Mouse (Mus musculus): Measurements from ENCODE around the gene Oxt. TPM values are rescaled to one million over a fixed set of nuclear protein-coding genes. Genes with fewer than 3 reads are reported as not detected.

Gene Oxt
- polyA plus RNA-seq (2014; fragmentation: Nextera tagmentation; extraction: Ambion mirVana) = not detected in 2 replicates

- H3K4me3 ChIP-seq (ENCODE audit: low read depth, low read length) = peak within 1 kb of the TSS; percentile 19
- peaks cover 42% of the 10 kb centered on the region for H3K27me3 ChIP-seq (ENCODE audit: control insufficient read depth, insufficient read depth, low read length)
- H3K9ac ChIP-seq (replicated peaks; ENCODE audit: low read depth, low read length) = 0 out of 2 replicates have a peak within 1 kb of the TSS, but pooled peaks have one; percentile 7
- 44% methylated on average over 9 of the region's 9 CpGs for WGBS
- ATAC-seq (ENCODE audit: low read depth) = no peak
- no peak within 1 kb of the TSS for H3K27ac ChIP-seq (ENCODE audit: low read depth, low read length)
- H3K4me1 ChIP-seq (ENCODE audit: control insufficient read depth, insufficient read depth, low read length) = 0 out of 2 replicates have a peak, but pooled peaks cover 3% of the 10 kb centered on the region
- H3K9me3 ChIP-seq (ENCODE audit: control insufficient read depth, low read length) = no peaks in the 10 kb centered on the region
- H3K4me2 ChIP-seq (ENCODE audit: low read depth, low read length) = peak within 1 kb of the TSS; percentile 40
- no peaks in the 10 kb centered on the region for H3K36me3 ChIP-seq (ENCODE audit: control insufficient read depth, insufficient read depth, low read length)
Observed at GRCm38 (mm10) chr2:130575873-130576272, at the start of gene Oxt. TSS of gene Oxt (plus strand) at chr2:130576173.

GRCm38 (mm10) chr2:130528457-130528856, 47.5 kb upstream of the Oxt start:
- Histone ChIP-seq H3K4me1 (ENCODE audit: control insufficient read depth, insufficient read depth, low read length) (no peaks in the 10 kb centered on the region), H3K27me3 (ENCODE audit: control insufficient read depth, insufficient read depth, low read length) (no peaks in the 10 kb centered on the region), H3K4me3 (ENCODE audit: low read depth, low read length) (no peak overlapping the region), H3K9me3 (ENCODE audit: control insufficient read depth, low read length) (no peaks in the 10 kb centered on the region), H3K27ac (ENCODE audit: low read depth, low read length) (no peak overlapping the region), H3K36me3 (ENCODE audit: control insufficient read depth, insufficient read depth, low read length) (peaks cover 21% of the 10 kb centered on the region), H3K4me2 (ENCODE audit: low read depth, low read length) (no peak overlapping the region), H3K9ac (replicated peaks; ENCODE audit: low read depth, low read length) (no peak overlapping the region)
- 87% methylated on average over 6 of the region's 6 CpGs for WGBS
- no peak for ATAC-seq (ENCODE audit: low read depth)

GRCm38 (mm10) chr2:130529290-130529689, 46.7 kb upstream of the Oxt start:
- Histone ChIP-seq H3K36me3 (ENCODE audit: control insufficient read depth, insufficient read depth, low read length) (peaks cover 28% of the 10 kb centered on the region), H3K27ac (ENCODE audit: low read depth, low read length) (no peak overlapping the region)

GRCm38 (mm10) chr2:130529925-130530324, 46.0 kb upstream of the Oxt start:
- Histone ChIP-seq H3K36me3 (ENCODE audit: control insufficient read depth, insufficient read depth, low read length) (peaks cover 28% of the 10 kb centered on the region), H3K9me3 (ENCODE audit: control insufficient read depth, low read length) (no peaks in the 10 kb centered on the region), H3K9ac (replicated peaks; ENCODE audit: low read depth, low read length) (no peak overlapping the region), H3K4me2 (ENCODE audit: low read depth, low read length) (no peak overlapping the region), H3K4me1 (ENCODE audit: control insufficient read depth, insufficient read depth, low read length) (no peaks in the 10 kb centered on the region), H3K27ac (ENCODE audit: low read depth, low read length) (no peak overlapping the region), H3K27me3 (ENCODE audit: control insufficient read depth, insufficient read depth, low read length) (no peaks in the 10 kb centered on the region), H3K4me3 (ENCODE audit: low read depth, low read length) (no peak overlapping the region)
- WGBS = 89% methylated on average over 7 of the region's 7 CpGs
- ATAC-seq (ENCODE audit: low read depth) = no peak

More at GRCm38 (mm10) chr2:130529290-130529689, 46.7 kb upstream of the Oxt start:
- Histone ChIP-seq H3K4me3 (ENCODE audit: low read depth, low read length) (no peak overlapping the region), H3K9ac (replicated peaks; ENCODE audit: low read depth, low read length) (no peak overlapping the region), H3K4me1 (ENCODE audit: control insufficient read depth, insufficient read depth, low read length) (no peaks in the 10 kb centered on the region), H3K9me3 (ENCODE audit: control insufficient read depth, low read length) (no peaks in the 10 kb centered on the region), H3K27me3 (ENCODE audit: control insufficient read depth, insufficient read depth, low read length) (no peaks in the 10 kb centered on the region), H3K4me2 (ENCODE audit: low read depth, low read length) (no peak overlapping the region)
- WGBS = 100% methylated on average over 2 of the region's 2 CpGs
- no peak for ATAC-seq (ENCODE audit: low read depth)

GRCm38 (mm10) chr2:130532201-130532600, 43.8 kb upstream of the Oxt start:
- 97% methylated on average over 2 of the region's 2 CpGs for whole genome bisulfite sequencing
- H3K27ac ChIP-seq (ENCODE audit: low read depth, low read length) = no peak overlapping the region
- H3K9me3 ChIP-seq (ENCODE audit: control insufficient read depth, low read length) = no peaks in the 10 kb centered on the region
- ATAC-seq (ENCODE audit: low read depth) = no peak
- peaks cover 22% of the 10 kb centered on the region for H3K36me3 ChIP-seq (ENCODE audit: control insufficient read depth, insufficient read depth, low read length)
- H3K4me3 ChIP-seq (ENCODE audit: low read depth, low read length) = no peak overlapping the region
- H3K27me3 ChIP-seq (ENCODE audit: control insufficient read depth, insufficient read depth, low read length) = no peaks in the 10 kb centered on the region
- no peak overlapping the region for H3K4me2 ChIP-seq (ENCODE audit: low read depth, low read length)
- H3K4me1 ChIP-seq (ENCODE audit: control insufficient read depth, insufficient read depth, low read length) = no peaks in the 10 kb centered on the region
- no peak overlapping the region for H3K9ac ChIP-seq (replicated peaks; ENCODE audit: low read depth, low read length)

GRCm38 (mm10) chr2:130535017-130535416, 41.0 kb upstream of the Oxt start:
- peaks cover 32% of the 10 kb centered on the region for H3K36me3 ChIP-seq (ENCODE audit: control insufficient read depth, insufficient read depth, low read length)
- no peak overlapping the region for H3K27ac ChIP-seq (ENCODE audit: low read depth, low read length)
- ATAC-seq (ENCODE audit: low read depth) = no peak
- H3K4me3 ChIP-seq (ENCODE audit: low read depth, low read length) = no peak overlapping the region
- no peaks in the 10 kb centered on the region for H3K9me3 ChIP-seq (ENCODE audit: control insufficient read depth, low read length)
- H3K4me1 ChIP-seq (ENCODE audit: control insufficient read depth, insufficient read depth, low read length) = no peaks in the 10 kb centered on the region
- H3K9ac ChIP-seq (replicated peaks; ENCODE audit: low read depth, low read length) = no peak overlapping the region
- no peak overlapping the region for H3K4me2 ChIP-seq (ENCODE audit: low read depth, low read length)
- no peaks in the 10 kb centered on the region for H3K27me3 ChIP-seq (ENCODE audit: control insufficient read depth, insufficient read depth, low read length)
- WGBS = 94% methylated on average over 6 of the region's 6 CpGs

GRCm38 (mm10) chr2:130536890-130537289, 39.1 kb upstream of the Oxt start:
- ATAC-seq (ENCODE audit: low read depth) = no peak
- Histone ChIP-seq H3K4me3 (ENCODE audit: low read depth, low read length) (no peak overlapping the region), H3K9ac (replicated peaks; ENCODE audit: low read depth, low read length) (no peak overlapping the region), H3K9me3 (ENCODE audit: control insufficient read depth, low read length) (no peaks in the 10 kb centered on the region), H3K27me3 (ENCODE audit: control insufficient read depth, insufficient read depth, low read length) (no peaks in the 10 kb centered on the region), H3K4me1 (ENCODE audit: control insufficient read depth, insufficient read depth, low read length) (no peaks in the 10 kb centered on the region), H3K4me2 (ENCODE audit: low read depth, low read length) (no peak overlapping the region), H3K27ac (ENCODE audit: low read depth, low read length) (no peak overlapping the region), H3K36me3 (ENCODE audit: control insufficient read depth, insufficient read depth, low read length) (peaks cover 51% of the 10 kb centered on the region)
- 78% methylated on average over 3 of the region's 3 CpGs for WGBS

GRCm38 (mm10) chr2:130538876-130539546, 37.0 kb upstream of the Oxt start:
- no peaks in the 10 kb centered on the region for H3K9me3 ChIP-seq (ENCODE audit: control insufficient read depth, low read length)
- H3K4me3 ChIP-seq (ENCODE audit: low read depth, low read length) = no peak overlapping the region
- no peak overlapping the region for H3K27ac ChIP-seq (ENCODE audit: low read depth, low read length)
- 90% methylated on average over 8 of the region's 8 CpGs for WGBS
- no peak overlapping the region for H3K4me2 ChIP-seq (ENCODE audit: low read depth, low read length)
- H3K9ac ChIP-seq (replicated peaks; ENCODE audit: low read depth, low read length) = no peak overlapping the region
- ATAC-seq (ENCODE audit: low read depth) = no peak
- no peaks in the 10 kb centered on the region for H3K27me3 ChIP-seq (ENCODE audit: control insufficient read depth, insufficient read depth, low read length)
- H3K4me1 ChIP-seq (ENCODE audit: control insufficient read depth, insufficient read depth, low read length) = no peaks in the 10 kb centered on the region
- H3K36me3 ChIP-seq (ENCODE audit: control insufficient read depth, insufficient read depth, low read length) = peaks cover 55% of the 10 kb centered on the region

GRCm38 (mm10) chr2:130540266-130540665, 35.7 kb upstream of the Oxt start:
- no peak overlapping the region for H3K27ac ChIP-seq (ENCODE audit: low read depth, low read length)
- H3K4me2 ChIP-seq (ENCODE audit: low read depth, low read length) = no peak overlapping the region
- H3K27me3 ChIP-seq (ENCODE audit: control insufficient read depth, insufficient read depth, low read length) = no peaks in the 10 kb centered on the region
- WGBS = 91% methylated on average over 9 of the region's 9 CpGs
- no peak for ATAC-seq (ENCODE audit: low read depth)
- H3K9me3 ChIP-seq (ENCODE audit: control insufficient read depth, low read length) = no peaks in the 10 kb centered on the region
- H3K4me3 ChIP-seq (ENCODE audit: low read depth, low read length) = no peak overlapping the region
- H3K4me1 ChIP-seq (ENCODE audit: control insufficient read depth, insufficient read depth, low read length) = no peaks in the 10 kb centered on the region
- H3K36me3 ChIP-seq (ENCODE audit: control insufficient read depth, insufficient read depth, low read length) = peaks cover 64% of the 10 kb centered on the region
- H3K9ac ChIP-seq (replicated peaks; ENCODE audit: low read depth, low read length) = no peak overlapping the region

Measured in neural tube, embryonic 14.5 days (tissue).